Mouse (Mus musculus): ENCODE measurements around the gene Xcl1. TPM values are rescaled to one million over a fixed set of nuclear protein-coding genes. Genes with fewer than 3 reads are reported as not detected.

Xcl1 gene
- polyA plus RNA-seq, 1 experiment from 2014 or later = not detected

GRCm38 (mm10) chr1:164931135-164931534 lies 4.2 kb downstream of the Xcl1 start:
- H3K36me3 ChIP-seq (ENCODE audit: control insufficient read depth, insufficient read depth, low read length) = no peaks in the 10 kb centered on the region
- ATAC-seq (ENCODE audit: low FRiP score) (no peak), DNase-seq (ENCODE audit: low spot score, missing footprints) (no peak)
- no peak overlapping the region for H3K4me3 ChIP-seq (ENCODE audit: low read depth, low read length)
- H3K9me3 ChIP-seq (ENCODE audit: control insufficient read depth, low read length) = no peaks in the 10 kb centered on the region
- no peak overlapping the region for H3K4me2 ChIP-seq
- no peak overlapping the region for H3K27ac ChIP-seq (ENCODE audit: low read depth, low read length)
- WGBS = 92% methylated on average over 7 of the region's 7 CpGs
- H3K4me1 ChIP-seq (ENCODE audit: control insufficient read depth, insufficient read depth, low read length) = no peaks in the 10 kb centered on the region
- no peak overlapping the region for H3K9ac ChIP-seq (ENCODE audit: low read length)
- no peaks in the 10 kb centered on the region for H3K27me3 ChIP-seq (ENCODE audit: control insufficient read depth, insufficient read depth, low read length)

GRCm38 (mm10) chr1:164930006-164930405 lies 5.3 kb downstream of the Xcl1 start:
- H3K4me2 ChIP-seq = no peak overlapping the region
- H3K9me3 ChIP-seq (ENCODE audit: control insufficient read depth, low read length) = no peaks in the 10 kb centered on the region
- H3K9ac ChIP-seq (ENCODE audit: low read length) = no peak overlapping the region
- no peak for DNase-seq (ENCODE audit: low spot score, missing footprints)
- no peak for ATAC-seq (ENCODE audit: low FRiP score)
- no peaks in the 10 kb centered on the region for H3K36me3 ChIP-seq (ENCODE audit: control insufficient read depth, insufficient read depth, low read length)
- no peaks in the 10 kb centered on the region for H3K4me1 ChIP-seq (ENCODE audit: control insufficient read depth, insufficient read depth, low read length)
- no peak overlapping the region for H3K4me3 ChIP-seq (ENCODE audit: low read depth, low read length)
- WGBS = 85% methylated on average over 3 of the region's 3 CpGs
- no peaks in the 10 kb centered on the region for H3K27me3 ChIP-seq (ENCODE audit: control insufficient read depth, insufficient read depth, low read length)
- H3K27ac ChIP-seq (ENCODE audit: low read depth, low read length) = no peak overlapping the region

GRCm38 (mm10) chr1:164926534-164927160 lies 8.7 kb downstream of the Xcl1 start:
- WGBS = 73% methylated on average over 3 of the region's 3 CpGs

GRCm38 (mm10) chr1:164905047-164905446 lies 30.3 kb downstream of the Xcl1 start:
- ATAC-seq (ENCODE audit: low FRiP score) (peak; percentile 78), DNase-seq (ENCODE audit: low spot score, missing footprints) (no peak)
- Histone ChIP-seq H3K4me1 (ENCODE audit: control insufficient read depth, insufficient read depth, low read length) (no peaks in the 10 kb centered on the region), H3K4me3 (ENCODE audit: low read depth, low read length) (no peak overlapping the region), H3K9ac (ENCODE audit: low read length) (no peak overlapping the region), H3K4me2 (no peak overlapping the region), H3K9me3 (ENCODE audit: control insufficient read depth, low read length) (no peaks in the 10 kb centered on the region), H3K27me3 (ENCODE audit: control insufficient read depth, insufficient read depth, low read length) (no peaks in the 10 kb centered on the region), H3K36me3 (ENCODE audit: control insufficient read depth, insufficient read depth, low read length) (no peaks in the 10 kb centered on the region), H3K27ac (ENCODE audit: low read depth, low read length) (no peak overlapping the region)
- WGBS = 52% methylated on average over 4 of the region's 4 CpGs

More at GRCm38 (mm10) chr1:164926534-164927160, 8.7 kb downstream of the Xcl1 start:
- ATAC-seq (ENCODE audit: low FRiP score) (no peak), DNase-seq (ENCODE audit: low spot score, missing footprints) (no peak)
- no peaks in the 10 kb centered on the region for H3K4me1 ChIP-seq (ENCODE audit: control insufficient read depth, insufficient read depth, low read length)
- no peaks in the 10 kb centered on the region for H3K36me3 ChIP-seq (ENCODE audit: control insufficient read depth, insufficient read depth, low read length)
- no peak overlapping the region for H3K9ac ChIP-seq (ENCODE audit: low read length)
- H3K27ac ChIP-seq (ENCODE audit: low read depth, low read length) = no peak overlapping the region
- H3K4me3 ChIP-seq (ENCODE audit: low read depth, low read length) = no peak overlapping the region
- no peaks in the 10 kb centered on the region for H3K9me3 ChIP-seq (ENCODE audit: control insufficient read depth, low read length)
- H3K4me2 ChIP-seq = no peak overlapping the region
- H3K27me3 ChIP-seq (ENCODE audit: control insufficient read depth, insufficient read depth, low read length) = no peaks in the 10 kb centered on the region

GRCm38 (mm10) chr1:164900696-164901095 lies 34.6 kb downstream of the Xcl1 start:
- Histone ChIP-seq H3K4me3 (ENCODE audit: low read depth, low read length) (no peak overlapping the region), H3K27me3 (ENCODE audit: control insufficient read depth, insufficient read depth, low read length) (no peaks in the 10 kb centered on the region), H3K9me3 (ENCODE audit: control insufficient read depth, low read length) (no peaks in the 10 kb centered on the region), H3K4me1 (ENCODE audit: control insufficient read depth, insufficient read depth, low read length) (no peaks in the 10 kb centered on the region), H3K36me3 (ENCODE audit: control insufficient read depth, insufficient read depth, low read length) (no peaks in the 10 kb centered on the region), H3K27ac (ENCODE audit: low read depth, low read length) (no peak overlapping the region), H3K9ac (ENCODE audit: low read length) (no peak overlapping the region), H3K4me2 (no peak overlapping the region)
- no peak for DNase-seq (ENCODE audit: low spot score, missing footprints)
- ATAC-seq (ENCODE audit: low FRiP score) = no peak
- WGBS = 89% methylated on average over 6 of the region's 6 CpGs

- no peaks in the 10 kb centered on the region for H3K9me3 ChIP-seq (ENCODE audit: control insufficient read depth, low read length)
- no peak overlapping the region for H3K9ac ChIP-seq (ENCODE audit: low read length)
- ATAC-seq (ENCODE audit: low FRiP score) (no peak), DNase-seq (ENCODE audit: low spot score, missing footprints) (no peak)
- no peak overlapping the region for H3K27ac ChIP-seq (ENCODE audit: low read depth, low read length)
- no peaks in the 10 kb centered on the region for H3K27me3 ChIP-seq (ENCODE audit: control insufficient read depth, insufficient read depth, low read length)
- no peak overlapping the region for H3K4me3 ChIP-seq (ENCODE audit: low read depth, low read length)
- H3K4me1 ChIP-seq (ENCODE audit: control insufficient read depth, insufficient read depth, low read length) = no peaks in the 10 kb centered on the region
- no peak overlapping the region for H3K4me2 ChIP-seq
- 86% methylated on average over 2 of the region's 2 CpGs for WGBS
- H3K36me3 ChIP-seq (ENCODE audit: control insufficient read depth, insufficient read depth, low read length) = no peaks in the 10 kb centered on the region
Observed at GRCm38 (mm10) chr1:164900226-164900625, 35.1 kb downstream of the Xcl1 start.

GRCm38 (mm10) chr1:164899506-164899905 lies 35.8 kb downstream of the Xcl1 start:
- Histone ChIP-seq H3K9ac (ENCODE audit: low read length) (no peak overlapping the region), H3K9me3 (ENCODE audit: control insufficient read depth, low read length) (no peaks in the 10 kb centered on the region), H3K4me2 (peak overlapping the region; percentile 70), H3K27ac (ENCODE audit: low read depth, low read length) (no peak overlapping the region), H3K36me3 (ENCODE audit: control insufficient read depth, insufficient read depth, low read length) (no peaks in the 10 kb centered on the region), H3K4me3 (ENCODE audit: low read depth, low read length) (peak overlapping the region; percentile 42; the same call in 1 of the 2 replicates), H3K4me1 (ENCODE audit: control insufficient read depth, insufficient read depth, low read length) (no peaks in the 10 kb centered on the region), H3K27me3 (ENCODE audit: control insufficient read depth, insufficient read depth, low read length) (no peaks in the 10 kb centered on the region)
- WGBS = 28% methylated on average over 7 of the region's 7 CpGs
- DNase-seq (ENCODE audit: low spot score, missing footprints) (no peak), ATAC-seq (ENCODE audit: low FRiP score) (peak; percentile 16; the same call in 1 of the 2 replicates)

GRCm38 (mm10) chr1:164898846-164899351 lies 36.4 kb downstream of the Xcl1 start:
- Histone ChIP-seq H3K4me1 (ENCODE audit: control insufficient read depth, insufficient read depth, low read length) (no peaks in the 10 kb centered on the region), H3K4me2 (peak overlapping the region; percentile 70), H3K27me3 (ENCODE audit: control insufficient read depth, insufficient read depth, low read length) (no peaks in the 10 kb centered on the region), H3K9me3 (ENCODE audit: control insufficient read depth, low read length) (no peaks in the 10 kb centered on the region), H3K9ac (ENCODE audit: low read length) (peak overlapping the region; percentile 76), H3K36me3 (ENCODE audit: control insufficient read depth, insufficient read depth, low read length) (no peaks in the 10 kb centered on the region), H3K27ac (ENCODE audit: low read depth, low read length) (peak overlapping the region; percentile 44; the same call in 1 of the 2 replicates), H3K4me3 (ENCODE audit: low read depth, low read length) (peak overlapping the region; percentile 42)
- peak; percentile 92 for ATAC-seq (ENCODE audit: low FRiP score)
- peak; percentile 97 for DNase-seq (ENCODE audit: low spot score, missing footprints)
- 0% methylated on average over 22 of the region's 22 CpGs for WGBS

GRCm38 (mm10) chr1:164897163-164897817 lies 38.0 kb downstream of the Xcl1 start:
- Histone ChIP-seq H3K27me3 (ENCODE audit: control insufficient read depth, insufficient read depth, low read length) (no peaks in the 10 kb centered on the region), H3K9me3 (ENCODE audit: control insufficient read depth, low read length) (no peaks in the 10 kb centered on the region), H3K9ac (ENCODE audit: low read length) (no peak overlapping the region), H3K4me3 (ENCODE audit: low read depth, low read length) (no peak overlapping the region), H3K36me3 (ENCODE audit: control insufficient read depth, insufficient read depth, low read length) (no peaks in the 10 kb centered on the region), H3K27ac (ENCODE audit: low read depth, low read length) (0 out of 2 replicates have a peak overlapping the region, but pooled peaks have one; percentile 37), H3K4me1 (ENCODE audit: control insufficient read depth, insufficient read depth, low read length) (no peaks in the 10 kb centered on the region), H3K4me2 (no peak overlapping the region)
- 52% methylated on average over 5 of the region's 5 CpGs for WGBS
- ATAC-seq (ENCODE audit: low FRiP score) (peak; percentile 20; the same call in 1 of the 2 replicates), DNase-seq (ENCODE audit: low spot score, missing footprints) (no peak)

Measured in midbrain, embryonic 11.5 days (tissue).